Mouse (Mus musculus) CH12.LX (cell line): ENCODE results near the gene Med29. TPM values are rescaled to one million over a fixed set of nuclear protein-coding genes. Genes with fewer than 3 reads are reported as not detected.

Experiments
- DNase-seq: peaks from one replicate; pipeline ENCODE4 v3.0.0-alpha.2; 2013; ENCODE audit errors: extremely low read depth
- H3K27ac ChIP-seq: 2 replicates; pipeline ENCODE4 v1.5.1; 2012; ENCODE audit warnings: low read depth, mild to moderate bottlenecking, control low read depth, moderate library complexity; ENCODE audit not compliant: insufficient read depth
- H3K27me3 ChIP-seq: replicated peaks from 2 replicates; pipeline ENCODE3; 2012; ENCODE audit warnings: inconsistent platforms
- H3K36me3 ChIP-seq, 2 experiments: replicated peaks in 1 of 2; 2 replicates each; pipeline versions ENCODE3 to v1.6.1; 2012; ENCODE audit warnings: inconsistent platforms in 1 of 2, low read length in 1 of 2, mild to moderate bottlenecking in 1 of 2, mixed read lengths in 1 of 2, moderate library complexity in 1 of 2; ENCODE audit not compliant: control insufficient read depth in 1 of 2, insufficient read depth in 1 of 2
- H3K4me1 ChIP-seq, 2 experiments: 2 replicates each; pipeline ENCODE4 v1.6.1; 2012; ENCODE audit warnings: inconsistent platforms in 1 of 2, moderate library complexity in 1 of 2; ENCODE audit not compliant: insufficient read depth in 2 of 2, control insufficient read depth in 1 of 2
- H3K4me2 ChIP-seq: 2 replicates; pipeline ENCODE4 v1.6.1; 2012; ENCODE audit warnings: low read depth, mild to moderate bottlenecking, control low read depth; ENCODE audit not compliant: poor library complexity, insufficient read depth, severe bottlenecking
- H3K4me3 ChIP-seq, 3 experiments: fragments of 150-350 bp in 1 of 3; sonication (generic) in 1 of 3; replicated peaks in 1 of 3; 2 replicates each; pipeline versions ENCODE3 to v1.5.1; 2011 to 2012; ENCODE audit warnings: low read depth in 2 of 3, low read length in 2 of 3, mild to moderate bottlenecking in 2 of 3, moderate library complexity in 2 of 3, control low read depth in 1 of 3, improper control_type of control experiment in 1 of 3, inconsistent platforms in 1 of 3, mixed read lengths in 1 of 3; ENCODE audit not compliant: poor library complexity in 1 of 3
- H3K79me2 ChIP-seq: replicated peaks from 2 replicates; pipeline ENCODE4 v1.6.1; 2012; ENCODE audit warnings: mild to moderate bottlenecking, moderate library complexity; ENCODE audit not compliant: control insufficient read depth, poor library complexity, insufficient read depth, severe bottlenecking; ENCODE audit errors: extremely low read depth
- H3K9ac ChIP-seq: 2 replicates; pipeline ENCODE4 v1.6.1; 2012; ENCODE audit warnings: low read depth, mild to moderate bottlenecking, control low read depth, moderate library complexity; ENCODE audit not compliant: insufficient read depth
- H3K9me3 ChIP-seq: replicated peaks from 2 replicates; pipeline ENCODE3; 2012; ENCODE audit warnings: low read length, inconsistent platforms, mixed read lengths
- CHD1 ChIP-seq: IDR thresholded peaks from 2 replicates; pipeline ENCODE4 v1.6.1; 2012; ENCODE audit warnings: low read depth, low read length, improper control_type of control experiment, inconsistent platforms
- CTCF ChIP-seq, 2 experiments: IDR thresholded peaks in 1 of 2; conservative IDR thresholded peaks in 1 of 2; 2 replicates each; pipeline ENCODE4 v1.5.1; 2011 to 2012; ENCODE audit warnings: low read depth in 2 of 2, low read length in 2 of 2, improper control_type of control experiment in 1 of 2, inconsistent platforms in 1 of 2, mild to moderate bottlenecking in 1 of 2, moderate library complexity in 1 of 2
- E2F4 ChIP-seq: IDR thresholded peaks from 2 replicates; pipeline ENCODE4 v1.6.1; 2011; ENCODE audit warnings: low read depth, low read length, improper control_type of control experiment; ENCODE audit not compliant: insufficient replicate concordance
- EP300 ChIP-seq: IDR thresholded peaks from 2 replicates; pipeline ENCODE4 v1.6.1; 2011; ENCODE audit warnings: low read length, improper control_type of control experiment
- GABPA ChIP-seq: IDR thresholded peaks from 2 replicates; pipeline ENCODE4 v1.6.1; 2012; ENCODE audit warnings: low read depth, low read length, improper control_type of control experiment, inconsistent platforms; ENCODE audit not compliant: insufficient replicate concordance
- IRF4 ChIP-seq: IDR thresholded peaks from 2 replicates; pipeline ENCODE4 v1.6.1; 2014; ENCODE audit warnings: low read depth, mild to moderate bottlenecking, inconsistent platforms, low read length, improper control_type of control experiment
- KAT2A ChIP-seq: IDR thresholded peaks from 2 replicates; pipeline ENCODE4 v1.6.1; 2012; ENCODE audit warnings: low read length, improper control_type of control experiment, inconsistent platforms; ENCODE audit not compliant: insufficient replicate concordance
- MAFK ChIP-seq: IDR thresholded peaks from 2 replicates; pipeline ENCODE4 v1.6.1; 2011; ENCODE audit warnings: low read length, improper control_type of control experiment; ENCODE audit not compliant: insufficient replicate concordance
- MAX ChIP-seq: IDR thresholded peaks from 2 replicates; pipeline ENCODE4 v1.6.1; 2011; ENCODE audit warnings: low read length, improper control_type of control experiment
- MEF2A ChIP-seq: IDR thresholded peaks from 2 replicates; pipeline ENCODE4 v1.6.1; 2014; ENCODE audit warnings: low read depth, mild to moderate bottlenecking, inconsistent platforms, low read length, improper control_type of control experiment, borderline replicate concordance
- MXI1 ChIP-seq: IDR thresholded peaks from 2 replicates; pipeline ENCODE4 v1.6.1; 2011; ENCODE audit warnings: mild to moderate bottlenecking, low read depth, low read length, improper control_type of control experiment
- NELFE ChIP-seq: IDR thresholded peaks from 2 replicates; pipeline ENCODE4 v1.6.1; 2011; ENCODE audit warnings: low read depth, low read length, improper control_type of control experiment
- NRF1 ChIP-seq: IDR thresholded peaks from 2 replicates; pipeline ENCODE4 v1.6.1; 2014; ENCODE audit warnings: low read depth, mild to moderate bottlenecking, inconsistent platforms, low read length, improper control_type of control experiment, moderate library complexity
- POLR2AphosphoS2 ChIP-seq: IDR thresholded peaks from 2 replicates; pipeline ENCODE4 v1.6.1; 2011; ENCODE audit warnings: low read depth, low read length, improper control_type of control experiment
- RAD21 ChIP-seq: IDR thresholded peaks from 2 replicates; pipeline ENCODE4 v1.6.1; 2011; ENCODE audit warnings: low read depth, mild to moderate bottlenecking, low read length, improper control_type of control experiment, moderate library complexity
- RCOR1 ChIP-seq: conservative IDR thresholded peaks from 2 replicates; pipeline ENCODE4 v1.6.1; 2012; ENCODE audit warnings: low read depth, mild to moderate bottlenecking, inconsistent platforms, low read length, improper control_type of control experiment
- SMC3 ChIP-seq: IDR thresholded peaks from 2 replicates; pipeline ENCODE4 v1.6.1; 2011; ENCODE audit warnings: low read depth, low read length, improper control_type of control experiment
- UBTF ChIP-seq: IDR thresholded peaks from 2 replicates; pipeline ENCODE4 v1.6.1; 2012; ENCODE audit warnings: low read depth, mild to moderate bottlenecking, inconsistent platforms, low read length, improper control_type of control experiment, moderate library complexity
- ZC3H11A ChIP-seq: IDR thresholded peaks from 2 replicates; pipeline ENCODE4 v1.6.1; 2012; ENCODE audit warnings: low read depth, mild to moderate bottlenecking, inconsistent platforms, low read length, improper control_type of control experiment
- ZKSCAN1 ChIP-seq: IDR thresholded peaks from 2 replicates; pipeline ENCODE4 v1.6.1; 2012; ENCODE audit warnings: low read depth, inconsistent platforms, low read length, improper control_type of control experiment, borderline replicate concordance
- ZMIZ1 ChIP-seq: IDR thresholded peaks from 2 replicates; pipeline ENCODE4 v1.6.1; 2012; ENCODE audit warnings: low read depth, mild to moderate bottlenecking, inconsistent platforms, low read length, improper control_type of control experiment
- ZNF384 ChIP-seq: IDR thresholded peaks from 2 replicates; pipeline ENCODE4 v1.6.1; 2012; ENCODE audit warnings: low read depth, low read length, improper control_type of control experiment, inconsistent platforms
- dilution Hi-C: fragments of 300-500 bp; cut with MboI; formaldehyde crosslinking; loops from 2 replicates; pipeline ENCODE4 v1.14.3; 2020; ENCODE audit warnings: low sequenced_read_pairs; ENCODE audit not compliant: extremely low pct_unique_long_range_greater_than_20kb, extremely low pct_ligation_motif_present
- in situ Hi-C: fragments of 300-500 bp; cut with MboI; formaldehyde crosslinking; loops from 3 replicates; pipeline ENCODE4 v1.14.3; 2019; ENCODE audit warnings: low sequenced_read_pairs, low pct_ligation_motif_present, low pct_unique_long_range_greater_than_20kb, mixed read lengths
- polyA plus RNA-seq: library from polyadenylated mRNA; unstranded; fragments of >175 nt; gene quantifications from 2 replicates; pipeline ENCODE4 v1.2.1, GENCODE M21; 2012; ENCODE audit warnings: low read depth; ENCODE audit not compliant: insufficient read length
- total RNA-seq, 2 experiments: library from RNA; depleted of rRNA; stranded (reverse); fragments of 300-350 nt in 1 of 2; fragments of >200 nt in 1 of 2; gene quantifications; 2 replicates each; pipeline ENCODE4 v1.2.3; 2012 to 2014

Med29 gene
- total and polyA plus RNA-seq, 3 experiments = 19.8 to 26.9 (median 23.5) TPM

DNA sequence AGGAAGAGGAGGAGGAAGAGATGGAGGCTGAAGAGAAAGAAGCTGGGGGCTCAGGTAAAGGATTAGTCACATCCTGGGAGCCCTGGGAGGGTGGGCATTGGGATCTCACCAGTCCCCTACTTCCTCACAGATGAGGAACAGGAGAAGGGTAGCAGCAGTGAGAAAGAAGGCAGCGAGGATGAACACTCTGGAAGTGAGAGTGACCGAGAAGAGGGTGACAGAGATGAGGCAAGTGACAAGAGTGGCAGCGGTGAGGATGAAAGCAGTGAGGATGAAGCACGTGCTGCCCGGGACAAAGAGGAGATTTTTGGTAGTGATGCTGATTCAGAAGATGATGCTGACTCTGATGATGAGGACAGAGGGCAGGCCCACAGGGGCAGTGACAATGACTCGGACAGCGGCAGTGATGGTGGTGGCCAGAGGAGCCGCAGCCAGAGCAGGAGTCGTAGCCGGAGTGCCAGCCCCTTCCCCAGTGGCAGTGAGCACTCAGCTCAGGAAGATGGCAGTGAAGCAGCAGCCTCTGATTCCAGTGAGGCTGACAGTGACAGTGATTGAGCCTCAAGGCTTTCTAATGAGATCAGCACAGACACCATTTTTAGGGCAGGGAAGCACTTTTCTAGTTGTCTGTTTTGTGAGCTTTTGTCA is 6.3 kb upstream of the Med29 start:
- peaks cover 73 to 89% of the 10 kb centered on the region in 2 experiments for H3K36me3 ChIP-seq
- TF ChIP-seq CHD1 (no peak), POLR2AphosphoS2 (peak; percentile 57; the same call in 1 of the 2 replicates)
- H3K9ac ChIP-seq = no peak overlapping the region
- H3K4me3 ChIP-seq = no peak overlapping the region
- no peaks in the 10 kb centered on the region for H3K27me3 ChIP-seq
- DNase-seq = no peak
- in situ Hi-C loops = no loop called here
- H3K4me1 ChIP-seq = 0 out of 4 replicates have a peak, but pooled peaks cover 0 to 1% of the 10 kb centered on the region in 2 experiments
- H3K4me2 ChIP-seq = no peak overlapping the region
- H3K9me3 ChIP-seq = no peaks in the 10 kb centered on the region
- dilution Hi-C loops = no loop called here
- H3K79me2 ChIP-seq = peaks cover 5% of the 10 kb centered on the region; the same call in 1 of the 2 replicates
- H3K27ac ChIP-seq = no peak overlapping the region

DNA sequence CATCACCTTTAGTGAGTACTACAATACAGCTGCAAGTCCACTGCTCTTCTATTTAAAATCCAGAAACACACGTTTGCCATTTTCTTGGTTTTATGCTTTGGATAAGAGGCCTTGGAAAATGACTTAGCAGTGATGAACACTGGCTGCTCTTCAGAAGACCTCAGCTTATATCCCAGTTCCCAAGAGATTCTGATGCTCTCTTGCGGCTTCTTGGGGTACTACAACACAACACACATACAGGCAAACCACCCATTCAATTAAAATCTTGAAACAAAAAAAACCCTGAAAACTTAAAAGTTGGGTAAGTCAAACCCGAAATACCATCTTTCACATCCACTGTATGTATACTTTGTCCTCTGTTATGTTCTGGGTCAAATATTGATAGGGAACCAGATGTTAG is 5.5 kb upstream of the Med29 start:
- dilution Hi-C loops (no loop called here), in situ Hi-C loops (no loop called here)
- Histone ChIP-seq H3K4me1 (peaks cover 0 to 5% of the 10 kb centered on the region in 2 experiments; a peak in 1 of 4 replicates), H3K79me2 (peaks cover 9% of the 10 kb centered on the region; the same call in 1 of the 2 replicates), H3K27ac (no peak overlapping the region), H3K9ac (no peak overlapping the region), H3K4me3 (no peak overlapping the region), H3K27me3 (no peaks in the 10 kb centered on the region), H3K36me3 (peaks cover 64 to 81% of the 10 kb centered on the region in 2 experiments), H3K9me3 (no peaks in the 10 kb centered on the region), H3K4me2 (no peak overlapping the region)
- no peak for TF ChIP-seq IRF4
- TF ChIP-seq RAD21 = peak; percentile 40
- TF ChIP-seq CTCF (conservative IDR thresholded peaks at IDR 0.05 in 1 of 2, IDR thresholded peaks at IDR 0.05 in 1 of 2; ENCODE audit: low read depth in 2 of 2, low read length in 2 of 2) = peak; percentile 34 to 66
- TF ChIP-seq NRF1 = no peak
- TF ChIP-seq SMC3 = peak; percentile 54
- TF ChIP-seq NELFE = no peak
- TF ChIP-seq EP300 = no peak
- TF ChIP-seq MAX = no peak
- DNase-seq = peak; percentile 55

- Histone ChIP-seq H3K9ac (no peak overlapping the region), H3K27ac (no peak overlapping the region), H3K36me3 (peaks cover 46 to 62% of the 10 kb centered on the region in 2 experiments), H3K9me3 (no peaks in the 10 kb centered on the region), H3K27me3 (no peaks in the 10 kb centered on the region), H3K4me3 (no peak overlapping the region), H3K4me2 (no peak overlapping the region), H3K79me2 (peaks cover 22% of the 10 kb centered on the region), H3K4me1 (peaks cover 0 to 11% of the 10 kb centered on the region in 2 experiments; a peak in 2 of 4 replicates)
- in situ Hi-C loops = no loop called here
- dilution Hi-C loops = no loop called here
- DNase-seq = no peak
- TF ChIP-seq GABPA (no peak), UBTF (no peak), POLR2AphosphoS2 (no peak), CHD1 (no peak), ZKSCAN1 (no peak), MAFK (no peak), EP300 (no peak), NELFE (no peak), NRF1 (no peak), SMC3 (no peak), MEF2A (no peak), MXI1 (no peak), KAT2A (no peak), ZC3H11A (no peak), ZNF384 (no peak), E2F4 (no peak), RCOR1 (no peak), ZMIZ1 (no peak)
These were observed 2.9 kb upstream of the Med29 start for GRCm38 (mm10) chr7:28395425-28395824.
